Mouse (Mus musculus) kidney, adult 18-20 months (tissue): ENCODE measurements at regions not wholly inside any gene's neighbourhood (a gene's known extent, or its start where the extent isn't known, plus 50 kb on each side); places are given as distances from the start of the nearest gene placed in this dataset.

Source experiments
- DNase-seq: peaks from one replicate; pipeline ENCODE4 v3.0.0; 2021

- peak; percentile 11 for DNase-seq
Measured at GRCm38 (mm10) chr13:68372631-68373030, 209.3 kb downstream of the Mtrr start.
